Mouse (Mus musculus): Measurements from ENCODE around the gene Ube2c.
A peak's percentile ranks its signal among the peaks of the same experiment; 100 is the strongest.

The Ube2c gene

GRCm38 (mm10) chr2:164762593-164762992, 7.1 kb upstream of the Ube2c start:
- no peak for DNase-seq

GRCm38 (mm10) chr2:164765841-164766240, 3.9 kb upstream of the Ube2c start:
- DNase-seq, result no peak

- DNase-seq, result no peak
These were observed 1.7 kb upstream of the Ube2c start for GRCm38 (mm10) chr2:164767812-164768540.

DNA sequence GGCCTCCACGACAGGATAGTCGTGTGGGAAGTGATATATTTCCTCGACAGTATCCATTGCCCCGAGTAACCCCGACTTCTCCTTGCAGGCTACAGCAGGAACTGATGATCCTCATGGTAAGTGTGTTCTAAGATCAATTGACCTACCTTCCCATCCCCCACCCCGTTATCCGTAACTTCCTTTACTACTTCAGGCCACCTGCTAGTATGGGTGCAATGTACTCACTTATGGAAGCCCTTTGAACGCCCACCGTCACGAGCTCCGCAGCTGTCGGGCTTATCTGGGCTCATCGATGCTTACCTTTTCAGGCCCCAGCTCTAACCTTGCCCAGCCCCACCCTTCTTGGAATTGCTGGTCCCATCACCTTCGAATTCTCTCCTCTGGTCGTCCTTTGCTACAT, 581 bp downstream of the Ube2c start:
- DNase-seq, result no peak

DNA sequence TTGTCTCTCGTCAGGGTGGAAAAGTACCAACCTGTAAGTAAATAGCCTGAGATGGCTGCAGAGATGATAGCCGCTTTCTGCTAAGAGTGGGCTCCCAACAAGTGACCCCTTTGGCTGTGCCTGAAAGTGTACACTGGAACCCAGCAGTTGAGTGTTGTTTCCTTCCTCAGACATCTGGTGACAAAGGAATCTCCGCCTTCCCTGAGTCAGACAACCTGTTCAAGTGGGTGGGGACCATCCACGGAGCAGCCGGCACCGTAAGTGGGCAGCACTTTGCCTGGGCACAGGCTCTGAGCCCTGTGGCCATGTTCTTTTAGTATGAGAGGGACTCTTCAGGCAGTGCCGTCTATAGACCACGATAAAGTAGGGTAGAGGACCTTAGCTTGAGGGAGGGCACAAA, 1.4 kb downstream of the Ube2c start:
- no peak for DNase-seq

- no peak for DNase-seq
These were observed 3.7 kb downstream of the Ube2c start for GRCm38 (mm10) chr2:164773229-164773988.

DNA sequence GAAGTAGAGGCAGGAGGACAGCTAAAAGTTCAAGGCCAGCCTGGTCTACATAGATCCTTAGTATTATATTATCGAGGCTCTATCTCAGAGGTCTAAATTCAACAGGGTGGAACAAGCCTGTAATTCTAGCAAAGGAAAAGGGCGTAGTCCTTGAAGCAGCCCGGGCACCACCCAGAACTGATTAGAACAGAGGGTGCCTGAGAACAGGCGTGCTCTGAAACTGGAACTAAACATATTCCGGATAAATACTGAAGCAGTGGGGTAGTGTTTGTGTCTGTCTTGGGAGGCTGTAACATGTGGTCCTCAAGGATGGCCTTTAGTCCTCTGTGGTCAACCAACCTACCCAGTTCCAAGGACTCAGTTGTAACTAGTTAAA, 4.3 kb downstream of the Ube2c start:
- no peak for DNase-seq

DNA sequence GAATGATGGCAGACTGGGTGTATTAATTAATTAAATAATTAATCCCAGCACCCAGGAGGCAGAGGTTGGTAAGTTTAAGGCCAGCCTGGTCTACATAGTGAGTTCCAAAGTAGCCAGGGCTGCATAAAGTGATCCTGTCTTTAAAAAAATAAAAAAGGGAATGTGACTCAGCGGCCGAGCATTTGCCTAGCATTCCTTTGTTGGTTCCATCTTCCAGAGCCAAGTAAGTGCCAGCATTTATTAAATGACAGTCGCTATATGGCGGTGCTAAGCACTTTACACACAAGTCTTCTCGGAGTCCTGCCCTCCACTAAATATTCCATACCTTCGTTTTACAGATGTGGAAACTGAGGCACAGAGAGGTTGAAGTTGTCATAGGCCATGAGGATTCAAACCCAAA, 6.4 kb downstream of the Ube2c start:
- DNase-seq, result no peak

- no peak for DNase-seq
These were observed 7.1 kb downstream of the Ube2c start for GRCm38 (mm10) chr2:164776801-164777200.

DNA sequence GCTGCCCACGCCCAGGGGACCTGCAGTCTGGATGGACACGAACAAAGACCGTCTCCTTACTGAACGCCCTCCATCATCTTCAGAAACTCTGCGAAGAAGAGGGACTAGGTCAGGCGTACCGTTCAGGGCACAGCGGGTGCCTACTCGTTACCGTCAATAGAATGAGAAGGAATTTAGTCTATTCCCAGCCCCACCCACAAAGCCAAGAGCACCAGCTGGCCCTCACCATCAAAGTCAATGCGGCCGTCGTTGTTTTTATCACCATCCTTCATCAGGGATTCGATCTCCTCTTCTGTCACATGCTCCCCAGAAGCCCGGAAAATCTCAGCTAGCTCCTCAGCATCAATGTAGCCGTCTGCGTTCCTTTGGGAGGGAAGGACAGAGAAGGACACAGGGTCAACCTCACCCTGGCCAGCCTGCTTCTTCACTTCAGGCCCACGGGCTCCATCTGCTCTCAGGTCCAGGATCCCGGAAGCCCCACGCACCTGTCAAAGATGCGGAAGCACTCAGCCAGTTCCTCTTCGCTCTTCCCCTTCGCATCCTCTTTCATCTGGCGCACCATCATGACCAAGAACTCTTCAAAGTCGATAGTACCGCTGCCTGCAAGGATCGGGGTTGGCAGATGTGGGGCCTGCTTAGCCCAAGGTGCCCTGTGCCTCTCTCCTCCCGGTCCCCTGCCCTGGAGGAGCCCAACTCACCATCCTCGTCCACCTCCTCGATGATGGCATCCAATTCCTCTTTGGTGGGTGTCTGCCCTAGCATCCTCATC, 7.7 kb downstream of the Ube2c start:
- no peak for DNase-seq

DNA sequence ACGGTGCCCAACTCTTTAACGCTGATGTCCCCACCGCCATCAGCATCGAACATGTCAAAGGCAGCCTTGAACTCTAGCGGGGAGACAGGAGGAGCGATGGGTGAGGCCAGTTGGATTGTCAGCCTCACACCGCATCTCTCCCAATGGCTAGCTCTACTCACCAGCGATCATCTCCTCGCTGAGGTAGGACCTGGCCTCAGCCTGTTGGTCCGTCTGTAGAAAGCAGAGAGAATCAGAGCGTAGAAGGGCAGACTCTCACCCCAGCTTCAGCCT, 8.3 kb downstream of the Ube2c start:
- no peak for DNase-seq

DNA sequence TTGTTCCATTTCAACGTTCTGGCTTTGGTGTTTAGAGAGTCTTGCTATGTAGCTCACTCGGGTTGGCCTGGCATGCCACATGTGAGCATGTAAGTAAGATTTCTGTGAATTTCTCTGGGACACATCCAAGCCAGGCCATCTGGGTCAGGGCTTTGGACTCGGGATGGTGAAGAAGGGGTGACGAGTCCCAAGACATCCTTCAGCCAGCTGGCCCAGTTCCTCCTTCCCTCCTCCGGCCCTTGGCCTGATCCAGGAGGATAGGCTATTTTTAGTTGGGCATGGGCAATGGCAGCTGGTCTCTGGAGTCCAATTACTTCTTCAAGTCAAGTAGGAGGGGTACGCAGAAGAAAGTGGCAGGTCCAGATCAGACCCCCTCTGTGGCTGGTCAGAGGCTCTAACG, 9.1 kb downstream of the Ube2c start:
- DNase-seq, result no peak

- no peak for DNase-seq
These were observed 9.9 kb downstream of the Ube2c start, which contains the start of gene Tnnc2 for GRCm38 (mm10) chr2:164779481-164780086. TSS of gene Tnnc2 (minus strand) at chr2:164779967.

GRCm38 (mm10) chr2:164781876-164782275, 12.2 kb downstream of the Ube2c start:
- no peak for DNase-seq

- no peak for DNase-seq
These were observed 14.4 kb downstream of the Ube2c start for GRCm38 (mm10) chr2:164783926-164784581.

- no peak for DNase-seq
These were observed 15.2 kb downstream of the Ube2c start for GRCm38 (mm10) chr2:164784869-164785420.

- DNase-seq, result peak; percentile 85 to 91
These were observed 16.0 kb downstream of the Ube2c start, which contains the start of gene Snx21 for GRCm38 (mm10) chr2:164785481-164786387. TSS of gene Snx21 (plus strand) at chr2:164785823.

- no peak for DNase-seq
These were observed 16.7 kb downstream of the Ube2c start for GRCm38 (mm10) chr2:164786388-164786885.

- no peak for DNase-seq
These were observed 17.3 kb downstream of the Ube2c start for GRCm38 (mm10) chr2:164787032-164787431.

GRCm38 (mm10) chr2:164787779-164788178, 18.1 kb downstream of the Ube2c start:
- no peak for DNase-seq

DNA sequence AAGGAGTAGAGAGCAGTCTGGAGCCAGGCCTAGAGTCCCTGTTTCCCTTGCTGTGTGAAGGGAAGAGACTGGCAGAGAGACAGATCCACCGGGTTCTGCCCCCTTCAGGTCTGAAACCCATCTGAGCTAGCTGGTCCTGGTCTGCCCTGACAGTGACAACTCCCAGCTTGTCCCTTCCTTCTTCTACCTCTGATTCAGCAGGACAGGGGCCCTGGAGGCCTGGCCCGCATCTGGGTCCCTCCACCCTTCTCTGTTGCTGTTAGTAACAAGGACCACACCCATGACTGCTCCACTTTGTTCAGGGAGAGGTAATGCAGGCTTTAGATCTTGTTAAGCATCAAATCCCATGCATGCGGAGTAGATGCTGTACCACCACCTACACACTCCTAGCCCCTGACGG, 18.7 kb downstream of the Ube2c start:
- no peak for DNase-seq
